Mouse (Mus musculus) hematopoietic stem cell, adult 5-6 weeks (primary cell): ENCODE measurements at regions not wholly inside any gene's neighbourhood (a gene's known extent, or its start where the extent isn't known, plus 50 kb on each side); places are given as distances from the start of the nearest gene placed in this dataset.

Source experiments
- ATAC-seq, 2 experiments: fragments of 125-278 bp in 1 of 2; replicated peaks in 1 of 2; 2 replicates each; pipeline ENCODE4 v1.8.0; 2016 to 2017; ENCODE audit warnings: inconsistent platforms in 2 of 2, mild to moderate bottlenecking in 2 of 2, moderate number of reproducible peaks in 2 of 2, low read depth in 1 of 2, moderate TSS enrichment in 1 of 2; ENCODE audit not compliant: low FRiP score in 2 of 2, poor library complexity in 2 of 2, severe bottlenecking in 2 of 2, insufficient read depth in 1 of 2, low TSS enrichment in 1 of 2

DNA sequence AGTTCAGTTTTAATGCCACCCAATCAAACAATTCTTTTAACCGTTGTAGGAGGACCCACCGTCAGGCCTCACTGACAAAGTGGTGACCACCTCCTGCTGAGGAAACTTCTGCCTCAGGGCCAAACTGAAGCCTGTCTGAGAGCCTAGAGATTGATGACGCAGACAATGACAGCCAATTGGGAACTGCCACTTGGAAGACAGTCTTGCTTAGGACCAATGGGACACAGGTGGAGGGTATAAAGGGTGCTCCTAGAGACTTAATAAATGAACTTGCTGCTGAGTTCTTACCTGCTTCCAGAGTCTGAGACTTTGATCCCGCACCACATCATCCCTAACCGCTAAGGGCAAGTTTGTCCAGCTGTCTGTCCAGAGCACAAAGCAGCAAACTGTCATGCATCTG is 80.0 kb downstream of the Tbx4 start:
- no peak; a peak in 1 of 4 replicates for ATAC-seq

DNA sequence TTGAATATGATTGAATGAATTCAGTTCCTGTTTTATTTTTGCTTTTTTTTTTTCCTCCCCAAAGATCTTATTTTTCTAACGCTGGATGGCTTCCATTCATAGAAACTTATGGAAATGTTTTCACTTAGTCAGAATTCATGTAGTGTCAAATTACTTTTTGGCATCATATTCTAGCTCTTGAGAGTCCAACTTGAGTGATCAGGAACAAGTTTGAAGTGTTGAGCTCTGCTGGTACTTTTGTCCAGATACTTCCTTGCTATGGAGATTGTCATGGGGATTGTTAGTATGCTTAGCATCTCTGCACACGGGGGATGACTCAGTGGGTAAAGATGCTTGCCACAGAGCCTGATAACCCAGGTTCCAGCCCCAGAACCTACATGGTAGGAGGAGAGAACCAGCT is 84.1 kb downstream of the Tbx4 start:
- ATAC-seq = no peak

DNA sequence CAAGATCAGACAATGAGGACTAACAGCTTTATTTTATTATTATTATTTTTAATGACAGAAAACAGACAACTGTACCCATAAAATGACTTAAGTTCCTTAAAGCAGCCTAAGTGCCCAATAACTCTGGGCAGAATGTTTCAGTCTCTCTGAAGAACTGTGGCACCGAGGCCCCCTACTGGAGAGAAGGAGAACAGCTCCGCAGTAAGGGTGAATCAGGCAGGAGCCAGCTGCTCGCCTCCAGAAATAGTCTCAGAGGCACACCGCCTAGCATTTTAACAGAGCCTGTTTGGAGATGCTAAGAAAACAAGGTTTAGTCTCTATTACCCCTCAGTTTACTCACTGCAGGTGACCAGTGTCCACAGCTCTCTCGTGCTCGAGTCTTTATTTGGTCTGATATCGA is 86.2 kb downstream of the Tbx4 start:
- peak; percentile 80 to 95 for ATAC-seq

DNA sequence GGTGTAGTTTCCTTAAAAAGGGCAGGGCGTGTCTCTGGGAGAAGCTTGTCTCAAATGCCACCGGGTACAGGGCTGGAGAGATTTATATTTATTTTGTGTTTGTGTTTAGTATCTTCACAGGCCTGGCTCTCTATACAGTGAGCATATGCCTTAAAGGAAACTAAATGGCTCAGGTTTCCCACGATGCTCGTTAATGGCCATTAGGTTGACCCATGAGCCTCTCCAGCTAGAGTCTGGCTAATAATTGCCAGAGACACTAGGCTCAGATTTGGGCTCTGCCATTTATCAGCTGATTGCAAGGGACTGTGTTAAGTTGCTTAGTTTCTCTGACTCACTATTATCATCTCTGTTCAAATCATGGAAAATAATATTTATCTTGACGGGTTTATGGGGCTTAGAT is 87.5 kb downstream of the Tbx4 start:
- ATAC-seq = no peak

DNA sequence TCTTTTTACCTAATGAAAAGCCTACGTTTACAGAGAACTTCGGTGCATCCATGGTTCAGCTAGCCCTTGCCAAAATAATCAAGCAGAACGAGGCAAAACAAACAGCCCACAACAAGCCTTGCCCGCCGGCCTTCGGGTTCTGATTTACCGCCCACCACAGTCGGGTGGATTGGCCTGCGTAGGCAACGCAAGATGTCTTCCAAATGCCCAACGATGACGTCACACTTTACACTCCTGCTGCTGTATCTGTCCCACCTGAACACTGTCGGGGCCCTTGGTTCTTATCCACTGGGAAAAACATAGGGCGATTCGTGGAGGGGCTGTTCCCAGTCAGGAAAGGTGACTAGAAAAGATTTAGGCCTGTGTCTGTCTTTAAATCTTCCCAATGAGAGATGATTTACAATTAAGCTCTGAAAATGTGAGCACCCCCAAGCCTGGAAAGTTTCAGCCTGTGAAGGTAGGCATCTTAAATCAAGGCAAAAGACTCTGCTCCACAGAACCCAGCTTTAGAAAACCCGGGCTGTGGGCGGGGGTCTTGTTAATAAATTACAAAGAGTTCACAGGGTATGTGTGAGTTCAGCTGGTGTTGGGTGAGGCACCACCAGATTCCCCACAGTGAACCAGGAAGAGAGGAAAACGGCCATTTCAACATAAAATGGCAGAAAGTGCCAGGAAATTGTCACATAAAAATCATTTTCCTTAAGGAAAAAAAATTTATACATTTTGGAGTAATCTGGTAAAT is 90.6 kb downstream of the Tbx4 start:
- no peak for ATAC-seq

DNA sequence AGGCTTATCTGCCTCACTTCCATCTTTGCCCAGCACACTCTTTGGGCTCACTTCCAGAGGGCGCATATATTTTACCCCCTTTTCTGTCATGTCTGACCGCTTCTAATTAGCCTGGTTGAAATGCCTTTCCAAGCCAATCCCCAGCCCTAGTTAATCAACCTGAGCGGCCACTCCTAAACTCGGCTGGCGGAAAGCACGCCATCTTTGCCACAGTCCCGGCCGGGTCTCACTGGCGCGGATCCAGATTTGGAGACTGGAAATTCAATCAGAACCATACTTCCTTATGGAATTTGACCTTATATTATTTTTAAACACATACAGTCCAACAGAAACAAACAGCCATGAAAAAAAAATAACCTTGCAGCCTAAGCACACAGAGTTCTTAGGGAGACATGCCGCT is 94.2 kb downstream of the Tbx4 start:
- no peak for ATAC-seq

DNA sequence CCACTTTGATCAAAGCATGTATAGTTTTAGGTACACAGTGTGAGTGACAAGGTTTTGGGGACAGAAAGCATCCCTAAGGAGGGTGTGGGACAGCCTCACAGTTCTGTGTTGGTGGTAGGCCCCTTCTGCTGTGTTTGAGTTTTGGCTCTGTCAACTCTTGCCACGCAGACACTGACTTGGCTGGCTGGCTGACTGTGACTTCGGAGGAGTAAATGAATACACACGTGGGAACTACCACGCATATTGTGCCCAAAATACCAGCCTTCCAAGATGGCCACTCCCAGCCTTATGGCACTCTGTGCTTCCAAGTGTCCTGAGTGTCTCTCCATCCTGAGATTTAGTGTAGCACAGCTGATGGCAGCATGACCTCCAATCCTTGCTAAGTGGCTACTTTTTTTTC is 95.3 kb downstream of the Tbx4 start:
- no peak for ATAC-seq

DNA sequence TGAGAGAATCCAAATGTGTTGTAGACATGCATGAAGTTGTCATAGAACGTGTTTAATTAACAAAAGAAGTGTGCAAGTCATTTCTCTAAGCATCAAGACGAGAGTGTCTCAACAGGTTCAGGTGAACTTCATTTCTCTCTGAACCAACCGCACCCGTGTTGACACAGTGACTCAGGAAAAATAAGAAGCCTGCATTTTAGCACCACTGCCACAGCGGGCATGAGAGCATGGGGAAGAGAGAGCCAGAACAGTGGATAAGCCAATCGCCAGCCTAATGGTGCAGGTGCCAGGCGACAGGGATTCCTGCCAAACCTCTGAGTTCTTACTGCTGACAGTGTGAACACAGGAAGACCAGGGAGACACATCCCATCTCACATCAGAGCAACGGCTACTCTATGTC is 100.1 kb downstream of the Tbx4 start:
- ATAC-seq = no peak

DNA sequence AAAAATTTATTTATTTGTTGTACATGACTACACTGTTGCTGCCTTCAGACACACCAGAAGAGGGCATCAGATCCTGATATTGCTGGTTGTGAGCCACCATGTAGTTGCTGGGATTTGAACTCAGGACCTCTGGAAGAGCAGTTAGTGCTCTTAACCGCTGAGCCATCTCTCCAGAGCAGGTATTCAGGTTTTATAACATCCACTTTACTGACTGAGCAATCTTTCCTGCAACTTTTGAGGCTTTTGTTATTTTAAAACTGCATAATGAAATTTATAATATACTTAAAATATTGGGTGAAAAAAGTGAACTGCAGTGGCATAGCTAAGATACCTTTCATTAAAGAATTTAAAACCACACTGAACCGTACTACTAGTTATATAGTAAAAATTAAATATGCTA is 101.0 kb downstream of the Tbx4 start:
- no peak for ATAC-seq

DNA sequence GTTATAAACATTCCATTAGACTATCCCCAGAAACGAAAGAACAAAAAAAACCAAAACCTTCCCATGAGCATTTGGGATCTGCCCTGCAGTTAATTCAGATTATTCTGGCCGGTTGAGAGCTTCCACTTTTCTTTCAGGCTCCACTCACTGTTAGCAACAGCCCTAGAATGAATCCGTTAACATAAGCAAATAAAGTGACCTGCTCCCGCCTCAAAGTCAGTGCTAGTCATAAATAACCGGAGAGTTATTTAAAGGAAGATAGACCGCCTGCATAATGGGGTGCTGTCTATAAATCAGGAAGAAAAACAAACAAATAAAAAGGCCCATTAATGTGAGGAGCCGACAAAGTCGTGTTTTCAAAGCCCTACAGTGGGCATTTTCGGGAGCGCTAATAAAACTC is 103.3 kb downstream of the Tbx4 start:
- no peak for ATAC-seq

DNA sequence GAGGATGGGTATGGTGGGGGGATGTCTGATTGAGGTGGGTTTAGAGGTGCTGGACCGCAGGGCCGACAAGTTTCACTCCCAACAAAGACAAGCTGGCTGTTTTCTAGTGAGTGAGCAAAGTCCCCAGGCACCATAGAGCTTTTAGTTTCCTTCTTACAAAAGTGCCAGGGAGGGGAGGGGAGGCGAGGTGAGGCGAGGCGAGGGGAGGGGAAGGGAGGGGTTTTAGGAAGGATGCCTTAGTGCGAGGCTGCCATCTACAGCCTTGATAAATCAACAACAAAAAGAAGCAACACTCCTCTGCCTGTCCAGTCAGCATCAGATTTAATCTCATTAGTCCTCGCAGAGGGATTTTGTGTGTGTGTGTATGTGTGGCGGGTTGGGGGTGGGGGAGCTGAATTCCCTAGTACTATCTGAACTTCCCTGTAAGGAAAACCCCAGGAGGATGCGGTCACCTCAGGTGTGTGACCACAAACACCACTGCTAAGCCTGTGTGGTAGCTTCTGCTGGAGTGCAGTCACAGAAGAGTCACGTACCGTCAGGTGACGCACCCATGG is 103.8 kb downstream of the Tbx4 start:
- ATAC-seq = no peak

DNA sequence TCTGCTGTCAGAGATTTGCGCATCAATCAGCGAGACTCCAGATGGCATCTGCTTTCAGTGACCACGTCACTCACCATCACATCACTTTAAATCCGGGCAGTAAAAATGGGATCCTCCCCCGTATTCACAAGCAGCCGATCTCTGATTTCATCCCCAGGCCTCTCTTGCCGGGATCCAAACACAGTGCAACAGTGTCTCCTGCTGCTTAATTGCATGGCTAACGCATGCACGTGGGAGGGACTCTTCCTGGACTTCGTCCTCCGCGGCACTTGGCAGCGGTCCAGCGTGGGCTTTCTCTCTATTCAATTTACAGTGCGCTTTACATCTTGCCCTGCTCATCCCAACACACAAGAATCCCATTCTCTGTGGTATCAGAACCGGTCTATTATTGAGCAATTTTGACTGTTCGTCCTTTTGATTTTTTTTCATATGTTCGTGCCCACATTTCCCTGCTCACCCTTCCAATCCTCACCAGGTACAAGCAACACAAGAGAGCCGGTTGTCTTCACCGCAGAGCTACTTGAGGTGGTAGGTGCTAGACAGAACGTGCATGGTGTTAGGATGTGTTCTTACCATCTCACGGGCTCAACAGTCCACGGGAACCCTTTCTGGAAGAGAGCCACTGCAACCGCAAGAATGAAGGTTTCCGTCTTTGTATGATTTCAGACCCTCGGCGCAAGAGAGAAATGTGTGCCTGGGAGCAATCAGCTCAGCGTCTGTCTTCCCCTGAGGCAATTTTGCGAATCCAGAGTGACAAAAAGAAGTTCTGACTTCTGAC is 109.3 kb downstream of the Tbx4 start:
- no peak for ATAC-seq

DNA sequence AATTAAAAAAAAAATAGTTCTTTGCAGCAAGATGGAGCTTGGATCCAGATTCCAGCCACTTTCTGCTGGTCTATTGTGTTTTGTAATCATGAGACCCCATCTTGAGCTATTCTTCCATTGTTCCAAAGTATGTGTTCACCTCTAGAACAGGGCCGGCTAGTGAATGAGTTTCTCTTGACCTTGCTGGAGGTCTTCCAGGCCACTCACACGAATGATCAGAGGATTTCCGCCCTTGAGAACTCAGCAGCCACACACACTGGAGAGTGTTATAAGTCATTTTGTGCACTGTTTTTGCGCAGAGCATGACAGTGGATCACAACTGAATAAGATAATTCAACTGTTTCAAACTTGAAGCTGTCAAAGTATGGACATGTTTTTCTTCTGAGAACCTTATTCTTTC is 110.5 kb downstream of the Tbx4 start:
- no peak for ATAC-seq

DNA sequence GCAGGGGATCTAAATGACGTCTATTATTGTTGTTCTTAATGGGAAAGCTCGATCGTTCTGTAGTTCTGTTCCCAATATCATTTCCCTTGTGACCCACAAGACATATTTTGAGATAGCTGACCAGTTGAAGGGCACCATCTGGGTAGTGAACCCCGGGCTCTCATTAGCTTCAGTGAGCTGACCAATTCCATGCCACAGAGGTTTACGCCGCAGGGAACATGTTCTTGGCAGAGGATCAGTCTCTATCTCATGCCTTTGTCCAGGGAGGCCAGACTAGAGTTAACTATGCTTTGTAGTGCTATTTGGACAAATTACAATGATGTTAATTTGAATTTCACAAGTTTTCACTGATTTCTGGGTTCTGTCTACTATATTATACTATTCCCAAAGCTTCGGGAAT is 117.1 kb downstream of the Tbx4 start:
- no peak for ATAC-seq

DNA sequence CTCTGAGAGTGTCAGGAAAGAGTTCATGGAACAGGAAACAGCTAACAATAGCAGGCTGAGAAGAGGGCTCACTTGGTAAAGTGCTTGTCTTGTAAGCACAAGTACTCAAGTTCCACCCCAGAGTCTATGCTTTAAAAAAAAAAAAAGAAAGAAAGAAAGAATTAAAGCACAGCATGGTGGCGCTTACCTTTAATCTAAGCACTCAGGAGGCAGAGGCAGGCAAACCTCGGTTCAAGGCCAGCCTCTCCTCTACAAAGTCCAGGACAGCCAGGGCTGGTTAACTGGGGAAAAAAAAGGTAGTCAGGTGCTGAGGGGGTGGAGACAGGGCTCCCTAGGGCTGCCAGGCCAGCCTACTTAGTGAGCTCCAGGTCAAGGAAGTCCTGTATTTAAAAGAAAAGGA is 119.1 kb downstream of the Tbx4 start:
- ATAC-seq = no peak

DNA sequence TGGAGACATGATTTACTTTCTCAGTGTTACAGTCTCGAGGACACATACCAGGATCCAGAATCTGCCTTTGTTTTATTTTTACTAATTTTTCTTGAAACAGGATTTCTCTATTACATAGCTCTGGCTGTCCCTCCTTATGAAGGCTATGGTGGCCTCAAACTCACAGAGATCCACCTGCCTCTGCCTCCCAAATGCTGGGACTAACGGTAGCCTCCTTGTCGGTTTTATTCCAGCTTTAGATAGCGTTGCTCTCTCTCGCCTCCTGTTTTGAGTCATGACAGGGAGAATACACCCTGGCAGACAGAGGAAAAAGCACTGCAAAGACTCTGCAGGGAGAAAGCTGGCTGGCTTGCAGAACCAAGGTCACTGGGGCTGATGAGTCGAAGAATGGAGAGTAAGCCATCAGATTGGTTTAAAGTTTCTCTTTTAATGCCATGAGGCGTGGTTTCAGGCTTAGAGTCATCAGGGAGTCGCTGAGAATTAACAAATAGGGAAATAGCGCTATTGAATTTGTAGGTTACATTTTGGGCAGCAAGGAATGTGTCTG is 119.8 kb downstream of the Tbx4 start:
- ATAC-seq = no peak

DNA sequence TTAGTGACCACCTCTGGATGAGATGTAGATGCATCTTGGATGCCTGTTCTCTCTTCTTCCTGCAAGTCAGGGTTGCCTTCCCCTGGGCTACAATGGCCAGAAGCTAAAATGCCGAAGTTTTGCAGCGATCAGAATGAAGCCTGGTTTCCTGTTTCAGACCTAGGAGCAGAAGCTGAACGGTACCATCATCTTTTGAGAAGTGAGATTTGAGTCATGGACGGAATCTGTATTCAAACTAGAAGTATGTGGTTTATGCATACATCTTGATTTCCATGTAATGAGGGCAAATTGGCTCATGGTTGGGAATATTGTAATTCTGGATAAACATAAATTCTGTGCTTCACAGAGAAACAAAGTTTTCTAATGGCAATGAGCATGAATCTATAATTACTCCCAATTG is 120.6 kb downstream of the Tbx4 start:
- ATAC-seq = no peak
